Mouse (Mus musculus): ENCODE data around the gene Anks1b. TPM values are rescaled to one million over a fixed set of nuclear protein-coding genes. Genes with fewer than 3 reads are reported as not detected.

Gene Anks1b
- polyA plus RNA-seq, 1 experiment from 2014 or later, result 1.8 TPM

- H3K4me1 ChIP-seq (replicated peaks; ENCODE audit: control insufficient read depth, insufficient read depth), result no peaks in the 10 kb centered on the region
- H3K27me3 ChIP-seq (ENCODE audit: control insufficient read depth, insufficient read depth, low read length), result no peaks in the 10 kb centered on the region
- no peak overlapping the region for H3K9ac ChIP-seq (ENCODE audit: low read length)
- 58% methylated on average over 7 of the region's 7 CpGs for WGBS
- no peaks in the 10 kb centered on the region for H3K9me3 ChIP-seq (ENCODE audit: control insufficient read depth, low read length)
- no peaks in the 10 kb centered on the region for H3K36me3 ChIP-seq (ENCODE audit: control insufficient read depth, insufficient read depth, low read length)
- DNase-seq (ENCODE audit: low spot score), result no peak
- H3K27ac ChIP-seq (replicated peaks), result no peak overlapping the region
- H3K4me2 ChIP-seq (replicated peaks; ENCODE audit: low read depth), result no peak overlapping the region
- H3K4me3 ChIP-seq (ENCODE audit: low read depth, low read length), result no peak overlapping the region
- TF ChIP-seq EP300 (optimal IDR thresholded peaks at IDR 0.05), result no peak
- no peak for TF ChIP-seq CTCF (IDR thresholded peaks at IDR 0.05; ENCODE audit: low read depth)
- no peak for ATAC-seq (ENCODE audit: low FRiP score, low TSS enrichment)
Measured at GRCm38 (mm10) chr10:90852432-90852831, 979.1 kb downstream of the Anks1b start.

GRCm38 (mm10) chr10:90856668-90857067 lies 983.4 kb downstream of the Anks1b start:
- no peak for ATAC-seq (ENCODE audit: low FRiP score, low TSS enrichment)
- no peaks in the 10 kb centered on the region for H3K36me3 ChIP-seq (ENCODE audit: control insufficient read depth, insufficient read depth, low read length)

GRCm38 (mm10) chr10:90859665-90860523 lies 986.6 kb downstream of the Anks1b start:
- DNase-seq (ENCODE audit: low spot score), result no peak
- Histone ChIP-seq H3K27me3 (ENCODE audit: control insufficient read depth, insufficient read depth, low read length) (no peaks in the 10 kb centered on the region), H3K27ac (replicated peaks) (no peak overlapping the region), H3K4me1 (replicated peaks; ENCODE audit: control insufficient read depth, insufficient read depth) (no peaks in the 10 kb centered on the region), H3K9me3 (ENCODE audit: control insufficient read depth, low read length) (no peaks in the 10 kb centered on the region), H3K4me2 (replicated peaks; ENCODE audit: low read depth) (no peak overlapping the region), H3K4me3 (ENCODE audit: low read depth, low read length) (no peak overlapping the region), H3K36me3 (ENCODE audit: control insufficient read depth, insufficient read depth, low read length) (no peaks in the 10 kb centered on the region), H3K9ac (ENCODE audit: low read length) (no peak overlapping the region)
- TF ChIP-seq EP300 (optimal IDR thresholded peaks at IDR 0.05) (no peak), CTCF (IDR thresholded peaks at IDR 0.05; ENCODE audit: low read depth) (no peak)
- ATAC-seq (ENCODE audit: low FRiP score, low TSS enrichment), result no peak
- 81% methylated on average over 19 of the region's 19 CpGs for WGBS

More at GRCm38 (mm10) chr10:90856668-90857067, 983.4 kb downstream of the Anks1b start:
- DNase-seq (ENCODE audit: low spot score), result no peak
- no peak overlapping the region for H3K4me3 ChIP-seq (ENCODE audit: low read depth, low read length)
- H3K4me1 ChIP-seq (replicated peaks; ENCODE audit: control insufficient read depth, insufficient read depth), result no peaks in the 10 kb centered on the region
- no peak overlapping the region for H3K4me2 ChIP-seq (replicated peaks; ENCODE audit: low read depth)
- H3K27me3 ChIP-seq (ENCODE audit: control insufficient read depth, insufficient read depth, low read length), result no peaks in the 10 kb centered on the region
- TF ChIP-seq CTCF (IDR thresholded peaks at IDR 0.05; ENCODE audit: low read depth) (no peak), EP300 (optimal IDR thresholded peaks at IDR 0.05) (no peak)
- no peak overlapping the region for H3K9ac ChIP-seq (ENCODE audit: low read length)
- no peaks in the 10 kb centered on the region for H3K9me3 ChIP-seq (ENCODE audit: control insufficient read depth, low read length)
- no peak overlapping the region for H3K27ac ChIP-seq (replicated peaks)
- WGBS, result 41% methylated on average over 4 of the region's 4 CpGs

- no peak overlapping the region for H3K27ac ChIP-seq (replicated peaks)
- no peaks in the 10 kb centered on the region for H3K36me3 ChIP-seq (ENCODE audit: control insufficient read depth, insufficient read depth, low read length)
- WGBS, result 17% methylated on average over 10 of the region's 10 CpGs
- ATAC-seq (ENCODE audit: low FRiP score, low TSS enrichment), result no peak
- TF ChIP-seq CTCF (IDR thresholded peaks at IDR 0.05; ENCODE audit: low read depth), result no peak
- TF ChIP-seq EP300 (optimal IDR thresholded peaks at IDR 0.05), result no peak
- H3K4me1 ChIP-seq (replicated peaks; ENCODE audit: control insufficient read depth, insufficient read depth), result no peaks in the 10 kb centered on the region
- H3K9me3 ChIP-seq (ENCODE audit: control insufficient read depth, low read length), result no peaks in the 10 kb centered on the region
- no peak for DNase-seq (ENCODE audit: low spot score)
- H3K4me2 ChIP-seq (replicated peaks; ENCODE audit: low read depth), result no peak overlapping the region
- H3K9ac ChIP-seq (ENCODE audit: low read length), result no peak overlapping the region
- H3K27me3 ChIP-seq (ENCODE audit: control insufficient read depth, insufficient read depth, low read length), result no peaks in the 10 kb centered on the region
- no peak overlapping the region for H3K4me3 ChIP-seq (ENCODE audit: low read depth, low read length)
Measured at GRCm38 (mm10) chr10:90863881-90864598, 990.7 kb downstream of the Anks1b start.

- TF ChIP-seq EP300 (optimal IDR thresholded peaks at IDR 0.05), result no peak
- TF ChIP-seq CTCF (IDR thresholded peaks at IDR 0.05; ENCODE audit: low read depth), result no peak
- no peaks in the 10 kb centered on the region for H3K36me3 ChIP-seq (ENCODE audit: control insufficient read depth, insufficient read depth, low read length)
Measured at GRCm38 (mm10) chr10:90864599-90864889, 991.2 kb downstream of the Anks1b start.

GRCm38 (mm10) chr10:90873204-90873603 lies 999.9 kb downstream of the Anks1b start:
- Histone ChIP-seq H3K4me2 (replicated peaks; ENCODE audit: low read depth) (no peak overlapping the region), H3K9ac (ENCODE audit: low read length) (no peak overlapping the region), H3K36me3 (ENCODE audit: control insufficient read depth, insufficient read depth, low read length) (no peaks in the 10 kb centered on the region), H3K9me3 (ENCODE audit: control insufficient read depth, low read length) (no peaks in the 10 kb centered on the region), H3K27me3 (ENCODE audit: control insufficient read depth, insufficient read depth, low read length) (no peaks in the 10 kb centered on the region), H3K4me1 (replicated peaks; ENCODE audit: control insufficient read depth, insufficient read depth) (no peaks in the 10 kb centered on the region), H3K27ac (replicated peaks) (no peak overlapping the region), H3K4me3 (ENCODE audit: low read depth, low read length) (no peak overlapping the region)
- WGBS, result 84% methylated on average over 5 of the region's 5 CpGs
- no peak for ATAC-seq (ENCODE audit: low FRiP score, low TSS enrichment)
- no peak for DNase-seq (ENCODE audit: low spot score)
- TF ChIP-seq CTCF (IDR thresholded peaks at IDR 0.05; ENCODE audit: low read depth) (no peak), EP300 (optimal IDR thresholded peaks at IDR 0.05) (no peak)

More at GRCm38 (mm10) chr10:90864599-90864889, 991.2 kb downstream of the Anks1b start:
- no peak overlapping the region for H3K4me2 ChIP-seq (replicated peaks; ENCODE audit: low read depth)
- WGBS, result 16% methylated on average over 3 of the region's 3 CpGs
- H3K9me3 ChIP-seq (ENCODE audit: control insufficient read depth, low read length), result no peaks in the 10 kb centered on the region
- no peaks in the 10 kb centered on the region for H3K4me1 ChIP-seq (replicated peaks; ENCODE audit: control insufficient read depth, insufficient read depth)
- H3K4me3 ChIP-seq (ENCODE audit: low read depth, low read length), result no peak overlapping the region
- H3K9ac ChIP-seq (ENCODE audit: low read length), result no peak overlapping the region
- ATAC-seq (ENCODE audit: low FRiP score, low TSS enrichment) (no peak), DNase-seq (ENCODE audit: low spot score) (no peak)
- H3K27me3 ChIP-seq (ENCODE audit: control insufficient read depth, insufficient read depth, low read length), result no peaks in the 10 kb centered on the region
- H3K27ac ChIP-seq (replicated peaks), result no peak overlapping the region
